Mouse (Mus musculus): ENCODE results near the gene Rab10. TPM values are rescaled to one million over a fixed set of nuclear protein-coding genes. Genes with fewer than 3 reads are reported as not detected.

The Rab10 gene
- polyA plus RNA-seq, 1 experiment = 59.8 TPM

- TF ChIP-seq GATA1 (IDR thresholded peaks at IDR 0.05; ENCODE audit: low read length) = no peak
These were observed 42.4 kb downstream of the Rab10 start for GRCm38 (mm10) chr12:3267397-3267796.

DNA sequence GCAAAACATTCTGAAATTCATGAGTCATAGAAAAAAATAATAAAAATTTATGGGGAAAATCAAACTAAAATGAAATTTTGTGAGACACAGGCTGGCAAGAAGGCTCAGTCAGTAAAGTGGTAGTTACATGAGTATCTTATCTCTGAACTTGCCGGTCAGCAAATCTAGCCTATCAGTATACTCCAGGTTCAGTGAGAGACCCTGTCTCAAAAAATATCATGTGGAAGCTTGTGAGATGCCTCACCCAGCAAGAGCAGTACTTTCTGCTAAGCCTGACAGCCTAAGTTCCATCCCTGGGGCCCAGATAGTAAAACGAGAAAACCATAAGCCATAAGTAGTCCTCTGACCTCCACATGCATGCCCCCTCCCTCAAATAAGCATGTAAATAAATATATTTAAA is 44.6 kb downstream of the Rab10 start:
- no peak for TF ChIP-seq GATA1 (IDR thresholded peaks at IDR 0.05; ENCODE audit: low read length)

GRCm38 (mm10) chr12:3264449-3264848 is 45.3 kb downstream of the Rab10 start:
- no peak for TF ChIP-seq GATA1 (IDR thresholded peaks at IDR 0.05; ENCODE audit: low read length)

- TF ChIP-seq GATA1 (IDR thresholded peaks at IDR 0.05; ENCODE audit: low read length) = no peak
These were observed 48.2 kb downstream of the Rab10 start for GRCm38 (mm10) chr12:3261596-3261995.

- no peak for TF ChIP-seq GATA1 (IDR thresholded peaks at IDR 0.05; ENCODE audit: low read length)
These were observed 53.8 kb downstream of the Rab10 start for GRCm38 (mm10) chr12:3255966-3256365.

- peak; percentile 25 for TF ChIP-seq GATA1 (IDR thresholded peaks at IDR 0.05; ENCODE audit: low read length)
These were observed 54.3 kb downstream of the Rab10 start for GRCm38 (mm10) chr12:3255435-3255834.

- TF ChIP-seq GATA1 (IDR thresholded peaks at IDR 0.05; ENCODE audit: low read length) = no peak
These were observed 56.2 kb downstream of the Rab10 start for GRCm38 (mm10) chr12:3253591-3253990.

- TF ChIP-seq GATA1 (IDR thresholded peaks at IDR 0.05; ENCODE audit: low read length) = no peak
These were observed 63.7 kb downstream of the Rab10 start for GRCm38 (mm10) chr12:3246091-3246490.

- TF ChIP-seq GATA1 (IDR thresholded peaks at IDR 0.05; ENCODE audit: low read length) = no peak
These were observed 70.2 kb downstream of the Rab10 start for GRCm38 (mm10) chr12:3239544-3239943.

DNA sequence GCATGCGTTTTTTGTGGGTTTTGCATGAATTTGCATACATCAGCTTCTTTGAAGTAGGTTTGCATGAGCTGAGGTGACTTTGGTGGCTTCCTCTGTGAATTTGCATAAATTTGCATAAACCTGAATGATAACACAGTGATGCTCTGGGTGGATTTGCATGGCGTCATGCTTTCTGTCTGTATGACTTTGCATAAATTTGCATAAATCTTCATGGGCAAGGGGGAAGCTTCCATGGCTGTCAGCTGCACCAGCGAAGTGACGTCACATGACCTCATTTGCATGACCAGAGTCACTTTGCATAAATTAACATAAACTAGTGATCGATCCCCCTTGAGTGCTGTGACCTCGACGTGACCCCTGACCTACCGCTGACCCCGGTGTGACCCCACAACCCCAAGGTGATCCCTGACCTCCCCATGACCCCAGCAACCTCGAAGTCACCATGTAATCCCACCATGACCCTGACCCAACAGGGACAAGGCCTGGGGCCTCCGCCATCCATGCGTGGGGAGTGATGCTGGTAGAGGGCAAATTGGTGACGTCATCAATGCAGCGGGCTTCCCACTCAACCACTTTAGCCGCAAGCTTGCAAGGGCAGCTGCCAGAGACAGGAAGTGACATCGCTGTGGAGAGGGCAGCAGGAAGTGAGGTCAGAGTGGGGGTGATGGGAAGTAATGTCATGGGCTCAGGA is 71.3 kb downstream of the Rab10 start:
- no peak for TF ChIP-seq GATA1 (IDR thresholded peaks at IDR 0.05; ENCODE audit: low read length)

DNA sequence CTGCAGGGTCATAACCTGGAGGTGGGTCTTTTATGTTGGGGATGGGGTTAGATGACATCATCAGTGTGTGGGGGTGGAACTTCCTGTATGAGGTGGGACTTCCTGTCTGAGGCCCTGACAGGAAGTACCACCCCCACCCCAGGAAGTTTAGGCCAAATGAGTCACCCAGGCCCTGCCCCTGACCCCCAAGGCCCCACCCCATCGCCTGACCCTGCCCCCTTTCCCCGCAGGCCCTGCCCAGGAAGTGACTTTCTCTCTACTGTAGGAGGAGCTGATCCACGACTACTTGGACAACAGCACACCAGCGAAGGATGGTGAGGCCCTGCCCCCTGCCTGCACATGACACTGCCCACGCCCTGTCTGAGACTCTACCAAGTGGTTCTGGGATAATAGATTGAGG is 72.0 kb downstream of the Rab10 start:
- no peak for TF ChIP-seq GATA1 (IDR thresholded peaks at IDR 0.05; ENCODE audit: low read length)

DNA sequence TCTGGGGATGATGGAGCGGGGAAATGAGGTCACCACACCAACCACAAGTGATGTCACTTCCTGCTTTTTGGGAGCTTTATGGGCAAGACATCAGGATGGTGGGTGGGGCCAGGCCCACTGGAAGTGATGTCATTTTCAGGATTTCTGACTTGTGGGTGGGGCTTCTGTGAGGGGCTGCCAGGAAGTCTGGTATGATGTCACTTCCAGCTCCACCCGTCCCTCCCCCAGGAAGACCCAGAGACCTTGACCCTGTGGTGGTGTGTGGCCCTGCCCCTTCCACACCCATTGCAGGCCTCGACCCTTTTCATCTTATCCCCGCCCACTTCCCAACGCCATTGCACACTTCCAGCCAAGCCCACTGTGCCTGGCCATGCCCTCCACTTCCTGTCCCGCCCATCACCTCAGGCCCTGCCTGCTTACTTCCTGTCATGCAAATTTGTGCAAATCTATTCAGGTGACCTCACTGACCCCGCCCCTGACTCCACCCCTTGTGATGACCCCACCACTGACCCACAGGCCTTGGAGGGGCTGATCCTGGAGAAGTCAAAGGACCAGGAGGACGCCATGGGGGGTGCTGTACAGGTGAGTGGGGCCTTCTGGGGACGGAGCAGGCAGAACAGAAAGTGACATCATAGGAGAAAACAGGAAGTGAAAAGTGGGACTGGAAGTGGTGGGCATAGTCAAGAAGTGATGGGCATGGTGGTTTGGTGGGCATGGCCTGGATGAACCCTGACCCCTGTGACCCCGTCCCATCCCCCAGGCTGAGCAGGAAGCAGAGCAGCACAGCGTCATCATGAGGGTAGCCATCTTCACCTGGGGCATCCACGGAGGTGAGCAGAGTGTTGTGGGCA is 72.7 kb downstream of the Rab10 start:
- TF ChIP-seq GATA1 (IDR thresholded peaks at IDR 0.05; ENCODE audit: low read length) = no peak

DNA sequence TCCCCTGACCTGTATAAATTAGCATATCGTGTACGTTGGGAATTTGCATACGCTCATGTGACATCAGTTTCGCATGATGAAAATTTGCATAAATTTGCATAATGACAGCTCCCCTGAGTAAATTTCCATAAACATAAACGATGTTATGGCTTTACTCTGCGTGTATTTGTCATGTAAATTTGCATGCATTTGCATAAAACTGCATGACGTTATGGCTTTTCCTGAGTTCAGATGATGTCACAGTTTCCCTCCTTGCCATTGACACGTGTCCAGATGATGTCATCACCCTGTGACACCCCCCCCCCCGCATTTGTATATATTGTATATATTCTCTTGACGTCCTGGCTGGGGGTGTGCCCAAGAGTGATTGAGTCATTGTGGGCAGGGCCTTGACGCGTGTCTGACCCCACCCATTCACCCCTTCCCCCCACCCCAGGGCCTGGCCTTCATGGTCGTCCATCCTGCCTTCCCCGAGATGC is 73.6 kb downstream of the Rab10 start:
- TF ChIP-seq GATA1 (IDR thresholded peaks at IDR 0.05; ENCODE audit: low read length) = no peak

GRCm38 (mm10) chr12:3235646-3236161 is 74.1 kb downstream of the Rab10 start:
- no peak for TF ChIP-seq GATA1 (IDR thresholded peaks at IDR 0.05; ENCODE audit: low read length)

DNA sequence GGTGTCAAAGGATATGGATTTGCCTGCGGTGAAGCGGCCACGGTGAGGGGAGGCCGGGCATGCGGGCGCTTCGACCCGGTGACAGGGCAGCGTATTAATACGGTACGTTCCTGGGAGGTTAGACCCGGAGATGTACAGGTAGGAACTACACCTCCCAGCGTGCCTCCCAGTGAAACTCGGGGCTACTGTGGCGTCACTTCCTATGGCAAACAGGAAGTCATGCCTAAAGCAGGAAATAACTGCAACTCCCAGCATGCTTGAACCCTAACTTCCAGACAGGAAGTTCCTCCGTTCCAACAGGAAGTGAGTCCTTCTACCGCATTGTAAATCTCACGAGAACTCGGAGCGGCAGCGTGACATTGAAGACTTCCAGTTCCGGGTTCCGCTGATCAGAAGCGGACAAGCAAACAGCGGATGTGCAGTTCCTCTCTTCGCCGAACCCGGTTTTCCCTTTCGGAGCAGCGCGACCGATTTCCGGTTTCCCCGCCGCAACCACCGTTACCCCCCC is 74.6 kb downstream of the Rab10 start:
- TF ChIP-seq GATA1 (IDR thresholded peaks at IDR 0.05; ENCODE audit: low read length) = no peak

DNA sequence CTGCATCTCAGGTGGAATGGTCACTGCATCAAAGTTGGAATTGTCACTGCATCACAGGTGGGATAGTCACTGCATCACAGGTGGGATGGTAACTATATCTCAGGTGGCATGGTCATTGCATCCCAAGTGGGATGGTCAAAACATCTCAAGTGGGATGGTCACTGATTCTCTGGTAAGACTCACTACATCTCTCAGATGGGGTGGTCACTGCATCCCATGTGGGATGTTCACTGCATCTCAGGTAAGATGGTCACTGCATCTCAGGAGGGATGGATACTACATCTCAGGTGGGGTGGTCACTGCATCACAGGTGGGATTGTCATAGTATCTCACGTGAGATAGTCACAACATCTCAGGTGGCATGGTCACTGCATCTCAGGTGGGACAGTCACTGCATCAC is 75.7 kb downstream of the Rab10 start:
- no peak for TF ChIP-seq GATA1 (IDR thresholded peaks at IDR 0.05; ENCODE audit: low read length)
